In genomic region chr1:188363548-188363947, GRCm38 (mm10) we compare ENCODE assay signal across 8 mouse cellular contexts.
DNase-seq lines count a peak whose midpoint lies in the region.

No protein-coding gene starts in this region.

- DNase-seq in heart, adult 18-20 months = peak; percentile 19 to 38
- DNase-seq in heart, adult 11 months = no peak
- peak; percentile 4 for DNase-seq in lung, postnatal 36 days
- DNase-seq in lung, postnatal 14 days = no peak
- peak; percentile 10 for DNase-seq in fat pad, adult 2 months (ENCODE audit: extremely low read depth, low read depth, low spot score)
- DNase-seq in right cerebral cortex, postnatal 14 days = peak; percentile 6
- no peak for DNase-seq in embryo, embryonic 11 days
- DNase-seq in lung, adult 18-20 months = no peak

Comparison
In these comparisons a context has a peak if more than half of its experiments do, and no peak if none do; other contexts are left out.
1. DNase-seq: peak in heart, adult 18-20 months (2 of 2), lung, postnatal 36 days (single experiment), fat pad, adult 2 months (single experiment) and right cerebral cortex, postnatal 14 days (single experiment); none in heart, adult 11 months (single experiment), lung, postnatal 14 days (single experiment), embryo, embryonic 11 days (single experiment) and lung, adult 18-20 months (0 of 2).